Mouse (Mus musculus) hindbrain, postnatal 0 days (tissue): ENCODE measurements around the gene Mlana. TPM values are rescaled to one million over a fixed set of nuclear protein-coding genes. Genes with fewer than 3 reads are reported as not detected.

Source experiments
- ATAC-seq: fragments of 200-750 bp; cut with Nextera tagmentation; 2 replicates; pipeline ENCODE4 v1.8.0; 2017; ENCODE audit warnings: mild to moderate bottlenecking, moderate TSS enrichment, moderate library complexity
- DNase-seq: peaks from one replicate; pipeline ENCODE4 v3.0.0-alpha.2; 2015; ENCODE audit warnings: low spot score
- H3K27ac ChIP-seq: fragments of 300-500 bp; sonication (generic); 2 replicates; pipeline ENCODE4 v1.5.1; 2014; ENCODE audit warnings: mild to moderate bottlenecking
- H3K27me3 ChIP-seq: fragments of 300-500 bp; sonication (generic); 2 replicates; pipeline ENCODE4 v1.6.1; 2014; ENCODE audit warnings: low read length, mixed read lengths; ENCODE audit not compliant: insufficient read depth
- H3K36me3 ChIP-seq: fragments of 300-500 bp; sonication (generic); 2 replicates; pipeline ENCODE4 v1.6.1; 2014; ENCODE audit warnings: low read length, mixed read lengths; ENCODE audit not compliant: insufficient read depth
- H3K4me1 ChIP-seq: fragments of 300-500 bp; sonication (generic); 2 replicates; pipeline ENCODE4 v1.6.1; 2014; ENCODE audit warnings: antibody characterized with exemption, low read length, mixed read lengths; ENCODE audit not compliant: insufficient read depth
- H3K4me2 ChIP-seq: fragments of 300-500 bp; sonication (generic); 2 replicates; pipeline ENCODE4 v1.6.1; 2014; ENCODE audit warnings: low read depth, mild to moderate bottlenecking, low read length, moderate library complexity, mixed read lengths
- H3K4me3 ChIP-seq: fragments of 300-500 bp; sonication (generic); 2 replicates; pipeline ENCODE4 v1.5.1; 2014; ENCODE audit warnings: low read length
- H3K9ac ChIP-seq: fragments of 300-500 bp; sonication (generic); replicated peaks from 2 replicates; pipeline ENCODE4 v1.6.1; 2014; ENCODE audit warnings: mild to moderate bottlenecking, low read length, moderate library complexity, mixed read lengths
- H3K9me3 ChIP-seq: fragments of 300-500 bp; sonication (generic); 2 replicates; pipeline ENCODE4 v1.6.1; 2016; ENCODE audit warnings: low read length, mixed read lengths
- CTCF ChIP-seq: IDR thresholded peaks from 2 replicates; pipeline ENCODE4 v1.5.1; 2016; ENCODE audit warnings: antibody characterized with exemption, control low read depth, low read depth
- WGBS: fragments of 180-500 bp; shearing (Covaris S2); extraction: QIAGEN DNeasy Blood & Tissue Kit; methylation state at CpG from one replicate; pipeline ENCODE4 v1.1.7; 2014; 5-methylcytosine and 5-hydroxymethylcytosine counted together
- polyA plus RNA-seq: library from polyadenylated mRNA; unstranded; fragments of >200 nt; fragmentation: Nextera tagmentation; extraction: Ambion mirVana; gene quantifications from 2 replicates; pipeline ENCODE4 v1.2.1, GENCODE M21; 2015
- total RNA-seq: library from RNA; depleted of rRNA; stranded (reverse); fragments of >200 nt; gene quantifications from 2 replicates; pipeline ENCODE4 v1.2.3, GENCODE M21; 2014

Mlana gene
- total and polyA plus RNA-seq, 2 experiments from 2014 or later: not detected

- no peak for ATAC-seq
- Histone ChIP-seq H3K9ac (no peak overlapping the region), H3K4me2 (no peak overlapping the region)
These were observed 22.7 kb upstream of the Mlana start for GRCm38 (mm10) chr19:29674946-29675345.

GRCm38 (mm10) chr19:29675562-29676078, 22.0 kb upstream of the Mlana start:
- Histone ChIP-seq H3K27me3 (no peaks in the 10 kb centered on the region), H3K4me1 (no peaks in the 10 kb centered on the region), H3K4me2 (no peak overlapping the region), H3K4me3 (no peak overlapping the region), H3K9me3 (no peaks in the 10 kb centered on the region), H3K27ac (no peak overlapping the region), H3K36me3 (no peaks in the 10 kb centered on the region), H3K9ac (no peak overlapping the region)
- DNase-seq (no peak), ATAC-seq (no peak)
- 71% methylated on average over 9 of the region's 9 CpGs for WGBS
- TF ChIP-seq CTCF: no peak

More at GRCm38 (mm10) chr19:29674946-29675345, 22.7 kb upstream of the Mlana start:
- H3K4me3 ChIP-seq: no peak overlapping the region
- WGBS: 97% methylated on average over 7 of the region's 7 CpGs
- H3K9me3 ChIP-seq: no peaks in the 10 kb centered on the region
- no peaks in the 10 kb centered on the region for H3K36me3 ChIP-seq
- H3K27ac ChIP-seq: no peak overlapping the region
- no peaks in the 10 kb centered on the region for H3K27me3 ChIP-seq
- DNase-seq: no peak
- no peak for TF ChIP-seq CTCF
- H3K4me1 ChIP-seq: no peaks in the 10 kb centered on the region

DNA sequence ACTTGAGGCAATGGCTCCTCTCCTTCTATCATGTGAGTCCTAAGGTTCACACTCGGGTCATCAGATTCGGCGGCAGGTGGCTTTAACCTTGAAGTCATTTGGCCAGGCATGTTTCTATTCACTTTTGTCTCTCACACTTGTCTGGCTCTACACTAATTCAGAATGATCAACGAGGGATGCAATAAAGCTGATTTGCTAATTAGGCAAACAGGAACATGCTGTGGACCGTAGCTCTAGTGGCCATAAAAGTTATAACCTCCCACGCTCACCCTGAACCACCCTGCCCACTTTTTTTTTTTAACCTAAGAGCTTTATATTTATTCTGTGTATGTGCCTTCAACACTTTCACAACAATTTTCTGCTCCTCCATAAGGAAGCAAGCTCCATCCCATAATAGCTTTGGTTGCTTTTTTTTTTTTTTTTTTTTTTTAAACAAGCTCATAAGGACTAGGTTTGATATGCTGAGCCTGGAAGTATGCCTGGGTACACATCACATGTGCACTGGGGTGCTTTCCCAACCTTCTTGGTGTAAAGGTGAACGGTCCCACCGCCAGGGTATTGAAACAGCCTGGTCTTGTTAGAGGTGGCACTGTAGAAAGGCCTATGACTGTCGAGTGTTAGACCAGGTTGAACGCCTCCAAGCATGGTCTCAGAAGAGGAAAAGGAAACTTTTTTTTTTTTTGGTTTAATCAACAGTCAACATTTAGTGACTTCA, 21.0 kb upstream of the Mlana start:
- Histone ChIP-seq H3K4me2 (no peak overlapping the region), H3K27ac (no peak overlapping the region), H3K4me1 (no peaks in the 10 kb centered on the region), H3K36me3 (no peaks in the 10 kb centered on the region), H3K4me3 (no peak overlapping the region), H3K9ac (no peak overlapping the region), H3K9me3 (no peaks in the 10 kb centered on the region), H3K27me3 (no peaks in the 10 kb centered on the region)
- 83% methylated on average over 10 of the region's 10 CpGs for WGBS
- DNase-seq: no peak
- ATAC-seq: no peak
- peak; percentile 14; the same call in 1 of the 2 replicates for TF ChIP-seq CTCF

GRCm38 (mm10) chr19:29678181-29678778, 19.3 kb upstream of the Mlana start:
- H3K4me2 ChIP-seq: no peak overlapping the region
- 84% methylated on average over 6 of the region's 6 CpGs for WGBS

DNA sequence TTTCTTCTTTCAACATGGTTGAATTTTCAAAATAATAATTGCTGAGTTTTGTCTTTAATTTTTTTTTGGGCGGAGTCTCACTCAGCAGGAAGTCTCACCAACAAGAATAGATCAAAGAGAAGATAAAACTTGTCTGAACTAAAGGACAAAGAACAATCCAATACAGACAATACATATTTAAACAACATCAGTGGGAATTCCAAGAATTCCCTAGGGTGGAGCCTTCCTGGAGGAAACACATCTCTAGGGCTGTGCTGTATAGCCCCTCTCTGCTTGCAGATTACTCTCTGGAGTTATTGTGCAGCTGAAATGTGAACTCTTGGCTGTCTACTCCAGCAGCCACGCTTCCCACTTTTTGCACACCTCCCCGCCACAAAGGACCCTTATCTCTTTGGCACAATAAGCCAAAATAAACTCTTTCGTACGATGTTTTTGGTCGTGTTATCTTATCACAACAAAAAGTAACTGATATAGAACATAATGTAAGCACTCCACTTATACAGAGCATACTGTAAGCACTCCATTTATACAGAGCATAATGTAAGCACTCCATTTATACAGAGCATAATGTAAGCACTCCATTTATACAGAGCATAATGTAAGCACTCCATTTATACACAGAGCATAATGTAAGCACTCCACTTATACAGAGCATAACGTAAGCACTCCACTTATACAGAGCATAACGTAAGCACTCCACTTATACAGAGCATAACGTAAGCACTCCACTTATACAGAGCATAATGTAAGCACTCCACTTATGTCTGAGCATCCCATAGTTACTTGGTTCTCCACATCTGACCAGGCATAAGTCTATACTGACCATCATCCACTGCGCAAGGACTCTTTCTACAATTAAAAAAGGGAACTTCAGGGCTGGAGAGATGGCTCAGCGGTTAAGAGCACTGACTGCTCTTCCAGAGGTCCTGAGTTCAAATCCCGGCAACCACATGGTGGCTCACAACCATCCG, 17.2 kb upstream of the Mlana start:
- H3K27ac ChIP-seq: no peak overlapping the region
- 89% methylated on average over 13 of the region's 13 CpGs for WGBS

More at GRCm38 (mm10) chr19:29678181-29678778, 19.3 kb upstream of the Mlana start:
- no peak overlapping the region for H3K27ac ChIP-seq
- H3K9ac ChIP-seq: no peak overlapping the region
- no peaks in the 10 kb centered on the region for H3K27me3 ChIP-seq
- no peaks in the 10 kb centered on the region for H3K9me3 ChIP-seq
- H3K4me1 ChIP-seq: no peaks in the 10 kb centered on the region
- H3K36me3 ChIP-seq: no peaks in the 10 kb centered on the region
- H3K4me3 ChIP-seq: no peak overlapping the region
- TF ChIP-seq CTCF: no peak
- DNase-seq: no peak
- no peak for ATAC-seq

DNA sequence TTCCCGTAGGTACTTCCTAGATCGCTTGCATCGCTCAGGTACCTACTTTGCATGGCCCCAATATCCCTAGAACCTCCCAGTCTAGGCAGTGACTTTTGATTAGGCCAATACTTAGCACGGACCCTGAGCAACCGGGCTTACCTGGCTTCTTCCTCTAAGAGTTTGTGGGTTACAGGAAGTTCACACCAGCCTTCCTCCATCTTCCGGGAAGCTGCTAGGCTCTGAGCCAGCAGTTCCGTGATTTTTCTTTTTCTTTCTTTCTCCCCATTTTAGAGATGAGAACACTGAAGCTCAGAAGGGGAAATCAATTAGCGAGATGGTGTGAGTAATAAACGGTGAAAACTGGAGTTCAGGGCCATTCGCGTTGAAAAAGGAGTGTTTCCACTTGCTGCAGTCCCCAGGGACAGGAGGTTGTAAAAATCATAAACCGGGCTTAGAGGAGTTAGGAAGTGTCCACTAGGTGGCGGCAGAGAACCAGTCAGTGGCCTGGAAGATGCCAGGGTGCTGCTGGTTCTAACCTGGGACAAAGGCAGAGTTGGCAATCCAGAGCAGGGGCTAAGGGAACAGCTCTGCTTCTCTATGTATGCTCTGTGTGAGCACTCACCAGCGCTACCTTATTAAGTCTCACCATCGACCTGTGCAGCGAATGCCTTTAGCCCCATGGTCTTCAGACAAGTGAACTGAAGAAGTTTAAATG, 13.6 kb upstream of the Mlana start:
- Histone ChIP-seq H3K4me2 (no peak overlapping the region), H3K9ac (no peak overlapping the region), H3K36me3 (no peaks in the 10 kb centered on the region), H3K4me3 (no peak overlapping the region), H3K27ac (no peak overlapping the region), H3K9me3 (no peaks in the 10 kb centered on the region), H3K4me1 (no peaks in the 10 kb centered on the region), H3K27me3 (no peaks in the 10 kb centered on the region)
- ATAC-seq (peak; percentile 70; the same call in 1 of the 2 replicates), DNase-seq (peak; percentile 92)
- WGBS: 50% methylated on average over 16 of the region's 16 CpGs
- peak; percentile 89 for TF ChIP-seq CTCF

More for the DNA sequence above, 17.2 kb upstream of the Mlana start:
- no peak overlapping the region for H3K9ac ChIP-seq
- ATAC-seq (no peak), DNase-seq (no peak)
- H3K4me1 ChIP-seq: no peaks in the 10 kb centered on the region
- TF ChIP-seq CTCF: no peak
- H3K4me2 ChIP-seq: no peak overlapping the region
- H3K27me3 ChIP-seq: no peaks in the 10 kb centered on the region
- H3K9me3 ChIP-seq: no peaks in the 10 kb centered on the region
- no peaks in the 10 kb centered on the region for H3K36me3 ChIP-seq
- no peak overlapping the region for H3K4me3 ChIP-seq
